Mouse (Mus musculus) erythroblast, embryonic 14.5 days (primary cell): ENCODE measurements around the gene Kank3. TPM values are rescaled to one million over a fixed set of nuclear protein-coding genes. Genes with fewer than 3 reads are reported as not detected.

Experiments used
- H3K27me3 ChIP-seq: 2 replicates; pipeline ENCODE4 v1.6.1; 2012; ENCODE audit warnings: inconsistent platforms; ENCODE audit not compliant: control insufficient read depth
- H3K36me3 ChIP-seq: 2 replicates; pipeline ENCODE4 v1.6.1; 2012; ENCODE audit warnings: mild to moderate bottlenecking, inconsistent platforms; ENCODE audit not compliant: control insufficient read depth
- H3K4me1 ChIP-seq: 2 replicates; pipeline ENCODE4 v1.6.1; 2012; ENCODE audit warnings: inconsistent platforms; ENCODE audit not compliant: control insufficient read depth
- H3K4me3 ChIP-seq: replicated peaks from 2 replicates; pipeline ENCODE3; 2012; ENCODE audit warnings: moderate library complexity, mild to moderate bottlenecking, inconsistent platforms
- H3K9me3 ChIP-seq: 2 replicates; pipeline ENCODE4 v1.6.1; 2012; ENCODE audit warnings: low read length, inconsistent platforms, mixed read lengths; ENCODE audit not compliant: control insufficient read depth
- GATA1 ChIP-seq: IDR thresholded peaks from 2 replicates; pipeline ENCODE4 v1.6.1; 2012; ENCODE audit warnings: low read length, inconsistent platforms, mixed read lengths
- TAL1 ChIP-seq: IDR thresholded peaks from 3 replicates; pipeline ENCODE4 v1.6.1; 2012; ENCODE audit warnings: low read length, inconsistent platforms, mixed read lengths
- polyA plus RNA-seq: library from polyadenylated mRNA; stranded (reverse); fragments of >175 nt; gene quantifications from 2 replicates; pipeline ENCODE4 v1.2.3, GENCODE M21; 2012

Gene Kank3
- polyA plus RNA-seq, 1 experiment = 0.03 TPM

- no peaks in the 10 kb centered on the region for H3K9me3 ChIP-seq
- 0 out of 2 replicates have a peak, but pooled peaks cover 4% of the 10 kb centered on the region for H3K27me3 ChIP-seq
- peaks cover 29% of the 10 kb centered on the region for H3K4me1 ChIP-seq
- peaks cover 27% of the 10 kb centered on the region for H3K36me3 ChIP-seq
- H3K4me3 ChIP-seq = peak overlapping the region; percentile 62
- no peak for TF ChIP-seq TAL1
- no peak for TF ChIP-seq GATA1
Measured at GRCm38 (mm10) chr17:33780431-33780830, 29.9 kb upstream of the Kank3 start.

GRCm38 (mm10) chr17:33781124-33781977 lies 29.0 kb upstream of the Kank3 start, which contains the start of gene Angptl4:
TSS of gene Angptl4 (minus strand) at chr17:33781830.
- Histone ChIP-seq H3K9me3 (no peaks in the 10 kb centered on the region), H3K4me1 (peaks cover 29% of the 10 kb centered on the region), H3K36me3 (peaks cover 19% of the 10 kb centered on the region), H3K27me3 (0 out of 2 replicates have a peak, but pooled peaks cover 4% of the 10 kb centered on the region), H3K4me3 (peak within 1 kb of the TSS; percentile 62)
- no peak for TF ChIP-seq GATA1
- TF ChIP-seq TAL1 = no peak

GRCm38 (mm10) chr17:33782067-33782466 lies 28.3 kb upstream of the Kank3 start:
- peak overlapping the region; percentile 62 for H3K4me3 ChIP-seq
- no peak for TF ChIP-seq GATA1
- no peak for TF ChIP-seq TAL1
- H3K4me1 ChIP-seq = peaks cover 29% of the 10 kb centered on the region
- 0 out of 2 replicates have a peak, but pooled peaks cover 4% of the 10 kb centered on the region for H3K27me3 ChIP-seq
- H3K36me3 ChIP-seq = peaks cover 13% of the 10 kb centered on the region
- no peaks in the 10 kb centered on the region for H3K9me3 ChIP-seq

- peaks cover 29% of the 10 kb centered on the region for H3K4me1 ChIP-seq
- H3K4me3 ChIP-seq = no peak overlapping the region
- H3K9me3 ChIP-seq = no peaks in the 10 kb centered on the region
- TF ChIP-seq TAL1 (no peak), GATA1 (no peak)
- 0 out of 2 replicates have a peak, but pooled peaks cover 4% of the 10 kb centered on the region for H3K27me3 ChIP-seq
- peaks cover 2% of the 10 kb centered on the region; the same call in 1 of the 2 replicates for H3K36me3 ChIP-seq
Measured at GRCm38 (mm10) chr17:33783408-33783807, 26.9 kb upstream of the Kank3 start.

- no peak for TF ChIP-seq TAL1
- TF ChIP-seq GATA1 = no peak
- no peaks in the 10 kb centered on the region for H3K9me3 ChIP-seq
- H3K4me3 ChIP-seq = no peak overlapping the region
- peaks cover 23% of the 10 kb centered on the region for H3K4me1 ChIP-seq
- H3K36me3 ChIP-seq = no peaks in the 10 kb centered on the region
- 0 out of 2 replicates have a peak, but pooled peaks cover 4% of the 10 kb centered on the region for H3K27me3 ChIP-seq
Measured at GRCm38 (mm10) chr17:33784939-33785338, 25.4 kb upstream of the Kank3 start.

GRCm38 (mm10) chr17:33786375-33786774 lies 23.9 kb upstream of the Kank3 start:
- no peaks in the 10 kb centered on the region for H3K9me3 ChIP-seq
- 0 out of 2 replicates have a peak, but pooled peaks cover 4% of the 10 kb centered on the region for H3K27me3 ChIP-seq
- no peaks in the 10 kb centered on the region for H3K36me3 ChIP-seq
- TF ChIP-seq GATA1 = no peak
- no peak for TF ChIP-seq TAL1
- H3K4me1 ChIP-seq = peaks cover 9% of the 10 kb centered on the region
- H3K4me3 ChIP-seq = no peak overlapping the region

- Histone ChIP-seq H3K36me3 (no peaks in the 10 kb centered on the region), H3K27me3 (peaks cover 5% of the 10 kb centered on the region; the same call in 1 of the 2 replicates), H3K9me3 (no peaks in the 10 kb centered on the region), H3K4me1 (no peaks in the 10 kb centered on the region; the same call in 1 of the 2 replicates), H3K4me3 (no peak overlapping the region)
- TF ChIP-seq TAL1 (no peak), GATA1 (no peak)
Measured at GRCm38 (mm10) chr17:33788732-33789131, 21.6 kb upstream of the Kank3 start.

- TF ChIP-seq GATA1 (no peak), TAL1 (no peak)
- Histone ChIP-seq H3K9me3 (no peaks in the 10 kb centered on the region), H3K36me3 (no peaks in the 10 kb centered on the region), H3K4me3 (no peak overlapping the region), H3K27me3 (peaks cover 3% of the 10 kb centered on the region; the same call in 1 of the 2 replicates), H3K4me1 (no peaks in the 10 kb centered on the region)
Measured at GRCm38 (mm10) chr17:33798306-33798705, 12.0 kb upstream of the Kank3 start.

GRCm38 (mm10) chr17:33799277-33799676 lies 11.0 kb upstream of the Kank3 start:
- Histone ChIP-seq H3K4me1 (peaks cover 3% of the 10 kb centered on the region), H3K27me3 (peaks cover 3% of the 10 kb centered on the region; the same call in 1 of the 2 replicates), H3K4me3 (no peak overlapping the region), H3K9me3 (no peaks in the 10 kb centered on the region), H3K36me3 (no peaks in the 10 kb centered on the region)
- no peak for TF ChIP-seq TAL1
- no peak for TF ChIP-seq GATA1
